Mouse (Mus musculus) lung, postnatal 25 days (tissue): ENCODE measurements around the gene Shc2.

Source experiments
- DNase-seq: peaks from one replicate; pipeline ENCODE4 v3.0.0; 2022; ENCODE audit warnings: low spot score

The Shc2 gene

GRCm38 (mm10) chr10:79668076-79668475 is 30.4 kb upstream of the Shc2 start:
- no peak for DNase-seq

- no peak for DNase-seq
Measured at GRCm38 (mm10) chr10:79666493-79666892, 28.8 kb upstream of the Shc2 start.

GRCm38 (mm10) chr10:79665051-79665450 is 27.3 kb upstream of the Shc2 start:
- DNase-seq, result no peak

- peak; percentile 57 for DNase-seq
Measured at GRCm38 (mm10) chr10:79664131-79664665, 26.5 kb upstream of the Shc2 start, which contains the start of gene Madcam1. Gene Madcam1 (plus strand): TSS chr10:79664559.

- DNase-seq, result no peak
Measured at GRCm38 (mm10) chr10:79661861-79662260, 24.1 kb upstream of the Shc2 start.

- no peak for DNase-seq
Measured at GRCm38 (mm10) chr10:79660298-79660697, 22.6 kb upstream of the Shc2 start.

- DNase-seq, result no peak
Measured at GRCm38 (mm10) chr10:79658829-79659228, 21.1 kb upstream of the Shc2 start.

GRCm38 (mm10) chr10:79654946-79655395 is 17.3 kb upstream of the Shc2 start:
- no peak for DNase-seq

GRCm38 (mm10) chr10:79652789-79653188 is 15.1 kb upstream of the Shc2 start:
- DNase-seq, result no peak

GRCm38 (mm10) chr10:79649070-79649751 is 11.5 kb upstream of the Shc2 start:
- peak; percentile 59 for DNase-seq

GRCm38 (mm10) chr10:79645711-79646110 is 8.0 kb upstream of the Shc2 start, which contains the start of gene Odf3l2:
Gene Odf3l2 (minus strand): TSS chr10:79645738.
- DNase-seq, result no peak

- DNase-seq, result no peak
Measured at GRCm38 (mm10) chr10:79638486-79639204, 927 bp upstream of the Shc2 start.

GRCm38 (mm10) chr10:79636287-79636686 is 1.4 kb downstream of the Shc2 start:
- DNase-seq, result no peak

GRCm38 (mm10) chr10:79633006-79633777 is 4.5 kb downstream of the Shc2 start:
- no peak for DNase-seq

GRCm38 (mm10) chr10:79631432-79631831 is 6.3 kb downstream of the Shc2 start:
- no peak for DNase-seq

GRCm38 (mm10) chr10:79628377-79628776 is 9.3 kb downstream of the Shc2 start:
- no peak for DNase-seq

- DNase-seq, result no peak
Measured at GRCm38 (mm10) chr10:79626156-79626555, 11.6 kb downstream of the Shc2 start.

GRCm38 (mm10) chr10:79625398-79625797 is 12.3 kb downstream of the Shc2 start:
- DNase-seq, result no peak

GRCm38 (mm10) chr10:79623950-79624349 is 13.8 kb downstream of the Shc2 start:
- no peak for DNase-seq

- DNase-seq, result no peak
Measured at GRCm38 (mm10) chr10:79616376-79616775, 21.3 kb downstream of the Shc2 start.

- DNase-seq, result no peak
Measured at GRCm38 (mm10) chr10:79615860-79616259, 21.9 kb downstream of the Shc2 start.

- no peak for DNase-seq
Measured at GRCm38 (mm10) chr10:79614305-79614643, 23.4 kb downstream of the Shc2 start.
